15 mouse cellular contexts compared by ENCODE assay signal in the genomic region with DNA sequence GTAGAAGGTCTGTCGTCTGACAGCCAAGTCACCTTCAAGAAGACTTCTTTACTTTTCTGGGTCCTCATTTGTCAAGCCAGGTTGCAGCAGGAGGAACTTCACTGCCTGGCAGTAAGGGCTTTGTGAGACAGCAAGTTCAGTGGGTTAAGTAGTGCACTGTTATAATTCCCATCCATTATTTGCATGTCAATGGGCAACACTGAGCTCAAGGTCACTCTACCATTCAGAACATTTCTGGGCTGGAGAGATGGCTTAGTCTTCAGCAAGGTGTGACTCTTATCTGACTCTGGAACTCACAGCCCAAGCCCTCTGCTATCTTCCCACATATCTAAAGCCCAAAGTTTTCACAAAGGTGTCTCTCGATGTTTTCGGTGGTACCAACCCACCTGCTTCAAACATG.
"Had no signal": no experiment of that assay in that cellular context is flagged by ENCODE, and none has a peak within 500 bp of the region (broad histone marks: within the 10 kb centered on the region; RNA-seq: fewer than 3 reads in every experiment).

No protein-coding gene starts in this region.

- H3K9me3 ChIP-seq: midbrain, embryonic 10.5 days; midbrain, embryonic 12.5 days; neural tube, embryonic 12.5 days; stomach, embryonic 15.5 days had no signal

- H3K27me3 ChIP-seq: midbrain, embryonic 12.5 days; neural tube, embryonic 12.5 days; stomach, embryonic 15.5 days had no signal

- H3K4me3 ChIP-seq: midbrain, embryonic 10.5 days; midbrain, embryonic 12.5 days; myocyte; neural tube, embryonic 12.5 days; stomach, embryonic 15.5 days had no signal

- H3K27ac ChIP-seq: midbrain, embryonic 10.5 days; neural tube, embryonic 12.5 days; stomach, embryonic 15.5 days; stomach, postnatal 0 days had no signal

- DNase-seq: lung, adult 18-20 months; lung, embryonic 14.5 days; lung, postnatal 10 days; lung, postnatal 4 days; midbrain, embryonic 14.5 days; right cerebral cortex, postnatal 14 days; thymus, adult 2 months; thymus, postnatal 25 days; thymus, postnatal 4 days had no signal

- H3K4me1 ChIP-seq: neural tube, embryonic 12.5 days; stomach, embryonic 15.5 days had no signal

- H3K36me3 ChIP-seq: midbrain, embryonic 10.5 days; midbrain, embryonic 12.5 days; neural tube, embryonic 12.5 days; stomach, embryonic 15.5 days had no signal

- H3K9ac ChIP-seq: lung, embryonic 14.5 days; midbrain, embryonic 12.5 days; neural tube, embryonic 12.5 days; stomach, embryonic 15.5 days had no signal
